Mouse (Mus musculus) kidney, embryonic 16.5 days (tissue): ENCODE data around the gene Rad23a. TPM values are rescaled to one million over a fixed set of nuclear protein-coding genes. Genes with fewer than 3 reads are reported as not detected.

ENCODE experiments used
- ATAC-seq: fragments of 200-750 bp; cut with Nextera tagmentation; 2 replicates; pipeline ENCODE4 v1.8.0; 2017; ENCODE audit warnings: moderate TSS enrichment; ENCODE audit not compliant: low FRiP score, low TSS enrichment
- H3K27ac ChIP-seq: fragments of 300-500 bp; sonication (generic); 2 replicates; pipeline ENCODE4 v1.5.1; 2014; ENCODE audit warnings: low read length
- H3K27me3 ChIP-seq: fragments of 300-500 bp; sonication (generic); 2 replicates; pipeline ENCODE4 v1.6.1; 2014; ENCODE audit warnings: low read length, control low read depth, mixed read lengths; ENCODE audit not compliant: insufficient read depth
- H3K36me3 ChIP-seq: fragments of 300-500 bp; sonication (generic); 2 replicates; pipeline ENCODE4 v1.6.1; 2014; ENCODE audit warnings: low read length, control low read depth, mixed read lengths; ENCODE audit not compliant: insufficient read depth
- H3K4me1 ChIP-seq: fragments of 300-500 bp; sonication (generic); 2 replicates; pipeline ENCODE4 v1.6.1; 2014; ENCODE audit warnings: low read length, control low read depth, mixed read lengths; ENCODE audit not compliant: insufficient read depth
- H3K4me2 ChIP-seq: fragments of 300-500 bp; sonication (generic); replicated peaks from 2 replicates; pipeline ENCODE4 v1.6.1; 2014; ENCODE audit warnings: low read depth, low read length
- H3K4me3 ChIP-seq: fragments of 300-500 bp; sonication (generic); 2 replicates; pipeline ENCODE4 v1.5.1; 2014; ENCODE audit warnings: mild to moderate bottlenecking, low read length
- H3K9ac ChIP-seq: fragments of 300-500 bp; sonication (generic); replicated peaks from 2 replicates; pipeline ENCODE4 v1.6.1; 2014; ENCODE audit warnings: low read length
- H3K9me3 ChIP-seq: fragments of 300-500 bp; sonication (generic); 2 replicates; pipeline ENCODE4 v1.6.1; 2016; ENCODE audit warnings: low read length, control low read depth
- WGBS: fragments of 180-500 bp; shearing (Covaris S2); extraction: QIAGEN DNeasy Blood & Tissue Kit; methylation state at CpG from one replicate; pipeline ENCODE4 v1.1.7; 2014; 5-methylcytosine and 5-hydroxymethylcytosine counted together
- microRNA-seq: library from miRNA; unstranded; fragments of <30 nt; microRNA quantifications from one replicate; pipeline ENCODE4, GENCODE M21; 2016
- polyA plus RNA-seq: library from polyadenylated mRNA; unstranded; fragments of >200 nt; fragmentation: Nextera tagmentation; extraction: Ambion mirVana; gene quantifications from 2 replicates; pipeline ENCODE4 v1.2.1, GENCODE M21; 2015

Gene Rad23a
- polyA plus RNA-seq, 1 experiment from 2014 or later: 109 TPM

- H3K4me1 ChIP-seq: peaks cover 36% of the 10 kb centered on the region
- no peaks in the 10 kb centered on the region for H3K36me3 ChIP-seq
- H3K27me3 ChIP-seq: peaks cover 99% of the 10 kb centered on the region
- no peak overlapping the region for H3K27ac ChIP-seq
- H3K9ac ChIP-seq: no peak overlapping the region
- no peak for ATAC-seq
- H3K9me3 ChIP-seq: no peaks in the 10 kb centered on the region
- H3K4me2 ChIP-seq: no peak overlapping the region
- WGBS: 5% methylated on average over 48 of the region's 48 CpGs
- peak overlapping the region; percentile 17 for H3K4me3 ChIP-seq
Observed at GRCm38 (mm10) chr8:84784681-84785505, 55.6 kb downstream of the Rad23a start.

Small RNAs within 50 kb of the gene (microRNA-seq; reads per million reads assigned to microRNA genes)
- 2.7 reads per million, percentile 12 among the genes with 10 or more reads in this experiment for gene Mir7069

Other genes starting within 250 kb of the Rad23a start
- gene Ier2, start 177.8 kb downstream of the Rad23a start, polyA plus RNA-seq: 73.5 and 78.0 TPM in 2 replicates
- 81.5 and 82.9 TPM in 2 replicates for gene Trmt1, start 154.4 kb downstream of the Rad23a start, polyA plus RNA-seq
- 22.5 and 26.7 TPM in 2 replicates for gene Nacc1, start 152.8 kb downstream of the Rad23a start, polyA plus RNA-seq
- gene Lyl1, start 139.2 kb downstream of the Rad23a start, polyA plus RNA-seq: 7.9 and 8.1 TPM in 2 replicates
- gene G430095P16Rik, start 117.7 kb downstream of the Rad23a start, polyA plus RNA-seq: 2.3 and 2.8 TPM in 2 replicates
- gene Nfix, start 40.3 kb downstream of the Rad23a start, polyA plus RNA-seq: 14.8 and 15.9 TPM in 2 replicates
- gene Dand5, start 17.8 kb downstream of the Rad23a start, polyA plus RNA-seq: 6.6 and 9.0 TPM in 2 replicates
- 49.7 and 51.6 TPM in 2 replicates for gene Gadd45gip1, start 9.1 kb downstream of the Rad23a start, polyA plus RNA-seq
- gene Calr, start 6.3 kb upstream of the Rad23a start, polyA plus RNA-seq: 1,143 and 1,180 TPM in 2 replicates
- 110 and 120 TPM in 2 replicates for gene Farsa, start 16.3 kb upstream of the Rad23a start, polyA plus RNA-seq
- 60.7 and 61.3 TPM in 2 replicates for gene Syce2, start 31.4 kb upstream of the Rad23a start, polyA plus RNA-seq
- gene Gcdh, start 53.3 kb upstream of the Rad23a start, polyA plus RNA-seq: 61.2 and 70.4 TPM in 2 replicates
- gene Klf1, start 61.3 kb upstream of the Rad23a start, polyA plus RNA-seq: 2.4 and 2.8 TPM in 2 replicates
- 10.2 and 10.6 TPM in 2 replicates for gene Dnase2a, start 67.9 kb upstream of the Rad23a start, polyA plus RNA-seq
- gene Mast1, start 96.7 kb upstream of the Rad23a start, polyA plus RNA-seq: 0.34 and 0.54 TPM in 2 replicates
- 0.19 and 0.30 TPM in 2 replicates for gene Rtbdn, start 106.3 kb upstream of the Rad23a start, polyA plus RNA-seq
- gene Gm49661, start 128.8 kb upstream of the Rad23a start, polyA plus RNA-seq: not detected in 2 replicates
- gene Prdx2, start 128.9 kb upstream of the Rad23a start, polyA plus RNA-seq: 810 and 819 TPM in 2 replicates
- gene Rnaseh2a, start 129.1 kb upstream of the Rad23a start, polyA plus RNA-seq: 137 and 138 TPM in 2 replicates
- gene Junb, start 138.1 kb upstream of the Rad23a start, polyA plus RNA-seq: 8.3 and 11.7 TPM in 2 replicates
- 34.8 and 35.2 TPM in 2 replicates for gene Hook2, start 149.9 kb upstream of the Rad23a start, polyA plus RNA-seq
- not detected in 2 replicates for gene Best2, start 173.9 kb upstream of the Rad23a start, polyA plus RNA-seq
- 150 and 154 TPM in 2 replicates for gene Asna1, start 184.6 kb upstream of the Rad23a start, polyA plus RNA-seq
- 93.3 and 104 TPM in 2 replicates for gene Trir, start 186.2 kb upstream of the Rad23a start, polyA plus RNA-seq
- 27.5 and 28.4 TPM in 2 replicates for gene Tnpo2, start 196.2 kb upstream of the Rad23a start, polyA plus RNA-seq
- 34.6 and 37.3 TPM in 2 replicates for gene Fbxw9, start 219.4 kb upstream of the Rad23a start, polyA plus RNA-seq
- 0.62 and 0.92 TPM in 2 replicates for gene Gm5741, start 227.3 kb upstream of the Rad23a start, polyA plus RNA-seq
- 60.6 and 70.5 TPM in 2 replicates for gene Dhps, start 231.1 kb upstream of the Rad23a start, polyA plus RNA-seq
- gene Wdr83os, start 240.1 kb upstream of the Rad23a start, polyA plus RNA-seq: 141 TPM in 2 replicates
- 53.0 and 54.8 TPM in 2 replicates for gene Wdr83, start 240.6 kb upstream of the Rad23a start, polyA plus RNA-seq
- 46.9 and 53.6 TPM in 2 replicates for gene Man2b1, start 242.6 kb upstream of the Rad23a start, polyA plus RNA-seq